Mouse (Mus musculus) liver, embryonic 13.5 days (tissue): ENCODE results near the gene Krt84. TPM values are rescaled to one million over a fixed set of nuclear protein-coding genes. Genes with fewer than 3 reads are reported as not detected.

Experiments used
- ATAC-seq: fragments of 200-750 bp; cut with Nextera tagmentation; 2 replicates; pipeline ENCODE4 v1.8.0; 2017; ENCODE audit warnings: low read depth, mild to moderate bottlenecking, moderate number of reproducible peaks, moderate library complexity
- DNase-seq: peaks from one replicate; pipeline ENCODE4 v3.0.0; 2022
- H3K27ac ChIP-seq: fragments of 300-500 bp; sonication (generic); 2 replicates; pipeline ENCODE4 v1.5.1; 2015; ENCODE audit warnings: moderate library complexity, mild to moderate bottlenecking, inconsistent platforms
- H3K27me3 ChIP-seq: fragments of 300-500 bp; sonication (generic); 2 replicates; pipeline ENCODE4 v1.6.1; 2015; ENCODE audit warnings: mild to moderate bottlenecking, inconsistent platforms
- H3K36me3 ChIP-seq: fragments of 300-500 bp; sonication (generic); 2 replicates; pipeline ENCODE4 v1.6.1; 2015; ENCODE audit warnings: mild to moderate bottlenecking, inconsistent platforms
- H3K4me1 ChIP-seq: fragments of 300-500 bp; sonication (generic); replicated peaks from 2 replicates; pipeline ENCODE4 v1.6.1; 2015; ENCODE audit warnings: inconsistent platforms
- H3K4me2 ChIP-seq: fragments of 300-500 bp; sonication (generic); 2 replicates; pipeline ENCODE4 v1.6.1; 2015; ENCODE audit warnings: inconsistent platforms, mild to moderate bottlenecking, moderate library complexity
- H3K4me3 ChIP-seq: fragments of 300-500 bp; sonication (generic); replicated peaks from 2 replicates; pipeline ENCODE4 v1.5.1; 2015; ENCODE audit warnings: mild to moderate bottlenecking, inconsistent platforms
- H3K9ac ChIP-seq: fragments of 300-500 bp; sonication (generic); 2 replicates; pipeline ENCODE4 v1.6.1; 2015; ENCODE audit warnings: mild to moderate bottlenecking, inconsistent platforms
- H3K9me3 ChIP-seq: fragments of 300-500 bp; sonication (generic); replicated peaks from 2 replicates; pipeline ENCODE4 v1.6.1; 2016; ENCODE audit warnings: inconsistent platforms
- WGBS: fragments of 180-500 bp; shearing (Covaris S2); methylation state at CpG from one replicate; pipeline ENCODE4 v1.1.7; 2015; ENCODE audit not compliant: insufficient replicate concordance; 5-methylcytosine and 5-hydroxymethylcytosine counted together
- polyA plus RNA-seq: library from polyadenylated mRNA; unstranded; fragments of >200 nt; fragmentation: Nextera tagmentation; extraction: Ambion mirVana; gene quantifications from 2 replicates; pipeline ENCODE4 v1.2.1, GENCODE M21; 2015

Krt84 gene
- not detected in 2 replicates for polyA plus RNA-seq

- DNase-seq, result no peak
- Histone ChIP-seq H3K36me3 (no peaks in the 10 kb centered on the region), H3K4me3 (no peak within 1 kb of the TSS), H3K9ac (no peak within 1 kb of the TSS), H3K27me3 (no peaks in the 10 kb centered on the region), H3K9me3 (no peaks in the 10 kb centered on the region), H3K4me2 (no peak within 1 kb of the TSS), H3K27ac (no peak within 1 kb of the TSS), H3K4me1 (no peaks in the 10 kb centered on the region)
- no peak for ATAC-seq
- WGBS, result 69% methylated on average over 7 of the region's 7 CpGs
These were observed at the start of gene Krt84 for GRCm38 (mm10) chr15:101532720-101533119. Gene Krt84, minus strand, starts transcription at chr15:101532820.

- DNase-seq, result no peak
- H3K4me1 ChIP-seq, result no peaks in the 10 kb centered on the region
- no peak overlapping the region for H3K27ac ChIP-seq
- H3K27me3 ChIP-seq, result no peaks in the 10 kb centered on the region
- no peak overlapping the region for H3K4me3 ChIP-seq
- H3K9ac ChIP-seq, result no peak overlapping the region
- no peak overlapping the region for H3K4me2 ChIP-seq
- no peaks in the 10 kb centered on the region for H3K36me3 ChIP-seq
- no peaks in the 10 kb centered on the region for H3K9me3 ChIP-seq
- ATAC-seq, result no peak
- 42% methylated on average over 3 of the region's 3 CpGs for WGBS
These were observed 49.1 kb upstream of the Krt84 start for GRCm38 (mm10) chr15:101581701-101582100.

GRCm38 (mm10) chr15:101575506-101575905 is 42.9 kb upstream of the Krt84 start:
- ATAC-seq (no peak), DNase-seq (no peak)
- Histone ChIP-seq H3K36me3 (no peaks in the 10 kb centered on the region), H3K4me2 (no peak overlapping the region), H3K9me3 (no peaks in the 10 kb centered on the region), H3K4me3 (no peak overlapping the region), H3K27me3 (no peaks in the 10 kb centered on the region), H3K9ac (no peak overlapping the region), H3K4me1 (no peaks in the 10 kb centered on the region), H3K27ac (no peak overlapping the region)
- 59% methylated on average over 5 of the region's 5 CpGs for WGBS

GRCm38 (mm10) chr15:101573796-101574345 is 41.3 kb upstream of the Krt84 start, which contains the start of gene Krt75:
Gene Krt75, minus strand, starts transcription at chr15:101573904.
- 56% methylated on average over 15 of the region's 15 CpGs for WGBS
- H3K4me2 ChIP-seq, result no peak within 1 kb of the TSS
- H3K4me3 ChIP-seq, result no peak within 1 kb of the TSS
- H3K4me1 ChIP-seq, result no peaks in the 10 kb centered on the region
- ATAC-seq (no peak), DNase-seq (no peak)
- H3K9ac ChIP-seq, result no peak within 1 kb of the TSS
- no peaks in the 10 kb centered on the region for H3K9me3 ChIP-seq
- H3K27ac ChIP-seq, result no peak within 1 kb of the TSS
- no peaks in the 10 kb centered on the region for H3K27me3 ChIP-seq
- no peaks in the 10 kb centered on the region for H3K36me3 ChIP-seq

- Histone ChIP-seq H3K27ac (no peak overlapping the region), H3K4me1 (no peaks in the 10 kb centered on the region), H3K27me3 (no peaks in the 10 kb centered on the region), H3K9me3 (no peaks in the 10 kb centered on the region), H3K36me3 (no peaks in the 10 kb centered on the region), H3K9ac (no peak overlapping the region), H3K4me3 (no peak overlapping the region), H3K4me2 (no peak overlapping the region)
- no peak for DNase-seq
- WGBS, result 28% methylated on average over 7 of the region's 7 CpGs
- no peak for ATAC-seq
These were observed 35.2 kb upstream of the Krt84 start for GRCm38 (mm10) chr15:101567780-101568179.

GRCm38 (mm10) chr15:101562850-101563249 is 30.2 kb upstream of the Krt84 start, which contains the start of gene Krt90:
Gene Krt90, minus strand, starts transcription at chr15:101562950.
- H3K4me3 ChIP-seq, result no peak within 1 kb of the TSS
- H3K9ac ChIP-seq, result no peak within 1 kb of the TSS
- H3K9me3 ChIP-seq, result no peaks in the 10 kb centered on the region
- no peak for DNase-seq
- H3K4me1 ChIP-seq, result no peaks in the 10 kb centered on the region
- no peak within 1 kb of the TSS for H3K4me2 ChIP-seq
- WGBS, result 49% methylated on average over 5 of the region's 5 CpGs
- no peaks in the 10 kb centered on the region for H3K27me3 ChIP-seq
- ATAC-seq, result no peak
- H3K27ac ChIP-seq, result no peak within 1 kb of the TSS
- no peaks in the 10 kb centered on the region for H3K36me3 ChIP-seq

GRCm38 (mm10) chr15:101558034-101558646 is 25.5 kb upstream of the Krt84 start:
- Histone ChIP-seq H3K27me3 (0 out of 2 replicates have a peak, but pooled peaks cover 4% of the 10 kb centered on the region), H3K4me3 (no peak overlapping the region), H3K36me3 (no peaks in the 10 kb centered on the region), H3K9ac (no peak overlapping the region), H3K4me1 (no peaks in the 10 kb centered on the region), H3K9me3 (no peaks in the 10 kb centered on the region), H3K4me2 (no peak overlapping the region), H3K27ac (no peak overlapping the region)
- WGBS, result 16% methylated on average over 6 of the region's 7 CpGs
- ATAC-seq, result no peak
- DNase-seq, result no peak

- Histone ChIP-seq H3K4me1 (no peaks in the 10 kb centered on the region), H3K36me3 (no peaks in the 10 kb centered on the region), H3K4me3 (no peak overlapping the region), H3K27ac (no peak overlapping the region), H3K4me2 (no peak overlapping the region), H3K9me3 (no peaks in the 10 kb centered on the region), H3K9ac (no peak overlapping the region), H3K27me3 (peaks cover 21% of the 10 kb centered on the region)
- under 1% methylated on average over 11 of the region's 11 CpGs for WGBS
- DNase-seq (no peak), ATAC-seq (no peak)
These were observed 20.5 kb upstream of the Krt84 start for GRCm38 (mm10) chr15:101553169-101553568.

- Histone ChIP-seq H3K9me3 (no peaks in the 10 kb centered on the region), H3K27me3 (peaks cover 21% of the 10 kb centered on the region), H3K9ac (no peak overlapping the region), H3K4me1 (no peaks in the 10 kb centered on the region), H3K27ac (no peak overlapping the region), H3K4me2 (no peak overlapping the region), H3K36me3 (no peaks in the 10 kb centered on the region), H3K4me3 (no peak overlapping the region)
- 72% methylated on average over 8 of the region's 8 CpGs for WGBS
- ATAC-seq, result no peak
- no peak for DNase-seq
These were observed 19.6 kb upstream of the Krt84 start for GRCm38 (mm10) chr15:101552188-101552587.

- H3K4me1 ChIP-seq, result no peaks in the 10 kb centered on the region
- 72% methylated on average over 7 of the region's 7 CpGs for WGBS
These were observed 17.9 kb upstream of the Krt84 start, which contains the start of gene Krt82 for GRCm38 (mm10) chr15:101550567-101550966. Gene Krt82, minus strand, starts transcription at chr15:101550667.

GRCm38 (mm10) chr15:101544478-101544877 is 11.9 kb upstream of the Krt84 start:
- Histone ChIP-seq H3K9me3 (no peaks in the 10 kb centered on the region), H3K9ac (no peak overlapping the region), H3K27me3 (no peaks in the 10 kb centered on the region), H3K27ac (no peak overlapping the region), H3K36me3 (no peaks in the 10 kb centered on the region), H3K4me1 (no peaks in the 10 kb centered on the region), H3K4me3 (no peak overlapping the region), H3K4me2 (no peak overlapping the region)
- 50% methylated on average over 3 of the region's 3 CpGs for WGBS
- DNase-seq (no peak), ATAC-seq (no peak)

More at GRCm38 (mm10) chr15:101550567-101550966, 17.9 kb upstream of the Krt84 start, which contains the start of gene Krt82:
- Histone ChIP-seq H3K4me3 (no peak within 1 kb of the TSS), H3K27me3 (peaks cover 21% of the 10 kb centered on the region), H3K9ac (no peak within 1 kb of the TSS), H3K27ac (no peak within 1 kb of the TSS), H3K9me3 (no peaks in the 10 kb centered on the region), H3K36me3 (no peaks in the 10 kb centered on the region), H3K4me2 (no peak within 1 kb of the TSS)
- no peak for ATAC-seq
- DNase-seq, result no peak

- H3K27ac ChIP-seq, result no peak overlapping the region
- H3K36me3 ChIP-seq, result no peaks in the 10 kb centered on the region
- no peak overlapping the region for H3K4me2 ChIP-seq
- WGBS, result 59% methylated on average over 8 of the region's 9 CpGs
- ATAC-seq, result no peak
- no peak overlapping the region for H3K4me3 ChIP-seq
- H3K9ac ChIP-seq, result no peak overlapping the region
- no peaks in the 10 kb centered on the region for H3K27me3 ChIP-seq
- no peaks in the 10 kb centered on the region for H3K4me1 ChIP-seq
- no peak for DNase-seq
- no peaks in the 10 kb centered on the region for H3K9me3 ChIP-seq
These were observed 9.9 kb upstream of the Krt84 start for GRCm38 (mm10) chr15:101542543-101542942.
